Mouse (Mus musculus) MEL (cell line): Measurements from ENCODE around the gene Serpinf2. TPM values are rescaled to one million over a fixed set of nuclear protein-coding genes. Genes with fewer than 3 reads are reported as not detected.

Experiments
- DNase-seq: peaks from one replicate; pipeline ENCODE4 v3.0.0; 2011; ENCODE audit warnings: low read depth, low spot score
- H3K27ac ChIP-seq: 2 replicates; pipeline ENCODE4 v1.5.1; 2012; ENCODE audit warnings: low read depth, mild to moderate bottlenecking, control low read depth, low read length, moderate library complexity; ENCODE audit not compliant: control insufficient read depth
- H3K27me3 ChIP-seq, 2 experiments: fragments of 150-350 bp in 1 of 2; sonication (generic) in 1 of 2; 2 replicates each; pipeline ENCODE4 v1.6.1; 2012; ENCODE audit warnings: low read length in 2 of 2, mild to moderate bottlenecking in 2 of 2, improper control_type of control experiment in 1 of 2, moderate library complexity in 1 of 2; ENCODE audit not compliant: insufficient read depth in 2 of 2, control insufficient read depth in 1 of 2
- H3K36me3 ChIP-seq, 2 experiments: 2 replicates each; pipeline ENCODE4 v1.6.1; 2012 to 2014; ENCODE audit warnings: low read length in 2 of 2, improper control_type of control experiment in 1 of 2, inconsistent platforms in 1 of 2, mild to moderate bottlenecking in 1 of 2; ENCODE audit not compliant: insufficient read depth in 2 of 2, control insufficient read depth in 1 of 2
- H3K4me1 ChIP-seq, 2 experiments: fragments of 150-350 bp in 1 of 2; sonication (generic) in 1 of 2; 2 replicates each; pipeline ENCODE4 v1.6.1; 2012; ENCODE audit warnings: low read length in 2 of 2, improper control_type of control experiment in 1 of 2, mild to moderate bottlenecking in 1 of 2; ENCODE audit not compliant: insufficient read depth in 2 of 2, control insufficient read depth in 1 of 2
- H3K4me3 ChIP-seq, 2 experiments: fragments of 150-350 bp in 1 of 2; sonication (generic) in 1 of 2; 2 replicates each; pipeline ENCODE4 v1.5.1; 2012; ENCODE audit warnings: low read depth in 2 of 2, low read length in 2 of 2, mild to moderate bottlenecking in 2 of 2, moderate library complexity in 2 of 2, control low read depth in 1 of 2, improper control_type of control experiment in 1 of 2; ENCODE audit not compliant: control insufficient read depth in 1 of 2, insufficient read depth in 1 of 2
- H3K79me2 ChIP-seq: 2 replicates; pipeline ENCODE4 v1.6.1; 2012; ENCODE audit warnings: mild to moderate bottlenecking, low read length, moderate library complexity; ENCODE audit not compliant: control insufficient read depth, poor library complexity, insufficient read depth
- H3K9ac ChIP-seq: 2 replicates; pipeline ENCODE4 v1.6.1; 2012; ENCODE audit warnings: low read depth, mild to moderate bottlenecking, control low read depth, low read length, moderate library complexity; ENCODE audit not compliant: control insufficient read depth, poor library complexity, severe bottlenecking
- H3K9me3 ChIP-seq: fragments of 150-350 bp; sonication (generic); replicated peaks from 2 replicates; pipeline ENCODE4 v1.6.1; 2012; ENCODE audit warnings: mild to moderate bottlenecking, low read length, improper control_type of control experiment, moderate library complexity; ENCODE audit not compliant: insufficient read depth
- CHD1 ChIP-seq: IDR thresholded peaks from 2 replicates; pipeline ENCODE4 v1.6.1; 2012; ENCODE audit warnings: low read depth, mild to moderate bottlenecking, inconsistent platforms, low read length, improper control_type of control experiment
- CHD2 ChIP-seq: IDR thresholded peaks from 2 replicates; pipeline ENCODE4 v1.6.1; 2011; ENCODE audit warnings: low read length, improper control_type of control experiment
- CTCF ChIP-seq, 3 experiments: IDR thresholded peaks in 2 of 3; conservative IDR thresholded peaks in 1 of 3; 2 replicates each; pipeline ENCODE4 v1.5.1; 2011 to 2012; ENCODE audit warnings: low read length in 3 of 3, low read depth in 2 of 3, mild to moderate bottlenecking in 2 of 3, improper control_type of control experiment in 1 of 3, inconsistent platforms in 1 of 3, mixed read lengths in 1 of 3, moderate library complexity in 1 of 3; ENCODE audit not compliant: control insufficient read depth in 1 of 3, insufficient read depth in 1 of 3, poor library complexity in 1 of 3, severe bottlenecking in 1 of 3
- ELF1 ChIP-seq: IDR thresholded peaks from 2 replicates; pipeline ENCODE4 v1.6.1; 2014; ENCODE audit warnings: low read depth, mild to moderate bottlenecking, inconsistent platforms, low read length, improper control_type of control experiment, moderate library complexity
- EP300 ChIP-seq, 2 experiments: IDR thresholded peaks; 2 replicates each; pipeline ENCODE4 v1.6.1; 2011; ENCODE audit warnings: improper control_type of control experiment in 2 of 2, low read length in 2 of 2, low read depth in 1 of 2, mild to moderate bottlenecking in 1 of 2
- JUND ChIP-seq: IDR thresholded peaks from 2 replicates; pipeline ENCODE4 v1.6.1; 2011; ENCODE audit warnings: low read depth, mild to moderate bottlenecking, improper control_type of control experiment, low read length
- MAX ChIP-seq: IDR thresholded peaks from 2 replicates; pipeline ENCODE4 v1.6.1; 2011; ENCODE audit warnings: low read length, improper control_type of control experiment
- MAZ ChIP-seq: IDR thresholded peaks from 2 replicates; pipeline ENCODE4 v1.6.1; 2012; ENCODE audit warnings: low read depth, mild to moderate bottlenecking, inconsistent platforms, low read length, improper control_type of control experiment
- MYB ChIP-seq: IDR thresholded peaks from 2 replicates; pipeline ENCODE4 v1.6.1; 2011; ENCODE audit warnings: mild to moderate bottlenecking, low read depth, low read length, improper control_type of control experiment
- MYC ChIP-seq: IDR thresholded peaks from 2 replicates; pipeline ENCODE4 v1.6.1; 2011; ENCODE audit warnings: low read depth, mild to moderate bottlenecking, low read length, improper control_type of control experiment, moderate library complexity
- NELFE ChIP-seq: IDR thresholded peaks from 2 replicates; pipeline ENCODE4 v1.6.1; 2011; ENCODE audit warnings: low read depth, low read length, improper control_type of control experiment
- POLR2A ChIP-seq, 2 experiments: IDR thresholded peaks; 2 replicates each; pipeline ENCODE4 v1.6.1; 2011 to 2012; ENCODE audit warnings: low read length in 2 of 2, mild to moderate bottlenecking in 2 of 2, control low read depth in 1 of 2, improper control_type of control experiment in 1 of 2, low read depth in 1 of 2, moderate library complexity in 1 of 2; ENCODE audit not compliant: control insufficient read depth in 1 of 2, insufficient read depth in 1 of 2, poor library complexity in 1 of 2
- RAD21 ChIP-seq: IDR thresholded peaks from 2 replicates; pipeline ENCODE4 v1.6.1; 2011; ENCODE audit warnings: mild to moderate bottlenecking, low read depth, low read length, improper control_type of control experiment
- SMC3 ChIP-seq: IDR thresholded peaks from 2 replicates; pipeline ENCODE4 v1.6.1; 2011; ENCODE audit warnings: low read depth, low read length, improper control_type of control experiment
- TAL1 ChIP-seq: IDR thresholded peaks from 2 replicates; pipeline ENCODE4 v1.6.1; 2012; ENCODE audit warnings: mild to moderate bottlenecking, inconsistent platforms, low read length, moderate library complexity, mixed read lengths
- UBTF ChIP-seq: IDR thresholded peaks from 2 replicates; pipeline ENCODE4 v1.6.1; 2012; ENCODE audit warnings: low read depth, mild to moderate bottlenecking, inconsistent platforms, low read length, improper control_type of control experiment, moderate library complexity, borderline replicate concordance; ENCODE audit not compliant: insufficient read depth
- USF1 ChIP-seq: IDR thresholded peaks from 2 replicates; pipeline ENCODE4 v1.6.1; 2014; ENCODE audit warnings: low read depth, mild to moderate bottlenecking, inconsistent platforms, low read length, improper control_type of control experiment, moderate library complexity
- USF2 ChIP-seq, 2 experiments: IDR thresholded peaks; 2 replicates each; pipeline ENCODE4 v1.6.1; 2011 to 2012; ENCODE audit warnings: improper control_type of control experiment in 2 of 2, low read length in 2 of 2, borderline replicate concordance in 1 of 2, inconsistent platforms in 1 of 2, low read depth in 1 of 2, mild to moderate bottlenecking in 1 of 2; ENCODE audit not compliant: insufficient read depth in 1 of 2
- ZC3H11A ChIP-seq: IDR thresholded peaks from 2 replicates; pipeline ENCODE4 v1.6.1; 2012; ENCODE audit warnings: low read depth, mild to moderate bottlenecking, inconsistent platforms, low read length, improper control_type of control experiment
- polyA plus RNA-seq, 2 experiments: library from polyadenylated mRNA; stranded (reverse) in 1 of 2; unstranded in 1 of 2; fragments of >175 nt in 1 of 2; fragments of >200 nt in 1 of 2; gene quantifications; 2 replicates each; pipeline versions ENCODE4 v1.2.1 to v1.2.4; 2012; ENCODE audit warnings: low replicate concordance in 2 of 2, low read depth in 1 of 2; ENCODE audit not compliant: insufficient read length in 2 of 2, insufficient read depth in 1 of 2, missing spikeins in 1 of 2
- total RNA-seq: library from RNA; depleted of rRNA; stranded (reverse); fragments of 300-350 nt; gene quantifications from 2 replicates; pipeline ENCODE4 v1.2.3, GENCODE M21; 2012

The Serpinf2 gene
- total and polyA plus RNA-seq, 3 experiments: 0.07 TPM; not detected in 2

- Histone ChIP-seq H3K9ac (no peak overlapping the region), H3K79me2 (no peaks in the 10 kb centered on the region), H3K4me1 (no peaks in the 10 kb centered on the region), H3K27me3 (no peaks in the 10 kb centered on the region)
- DNase-seq: no peak
- no peak for TF ChIP-seq TAL1
- no peak for TF ChIP-seq MAZ
- no peak for TF ChIP-seq ELF1
- TF ChIP-seq USF1: no peak
- TF ChIP-seq, all 39 proteins: peak for 0
- Histone ChIP-seq H3K27ac (no peak overlapping the region), H3K36me3 (no peaks in the 10 kb centered on the region), H3K9me3 (no peaks in the 10 kb centered on the region), H3K4me3 (no peak overlapping the region)
These were observed 35.9 kb downstream of the Serpinf2 start for GRCm38 (mm10) chr11:75403301-75404052.

GRCm38 (mm10) chr11:75402271-75402690, 37.1 kb downstream of the Serpinf2 start:
- no peaks in the 10 kb centered on the region for H3K4me1 ChIP-seq
- no peaks in the 10 kb centered on the region for H3K9me3 ChIP-seq
- no peaks in the 10 kb centered on the region for H3K27me3 ChIP-seq
- peak; percentile 26; the same call in 1 of the 2 replicates for TF ChIP-seq ZC3H11A
- peak; percentile 61 for TF ChIP-seq RAD21
- TF ChIP-seq POLR2A (IDR thresholded peaks at IDR 0.05; ENCODE audit: control insufficient read depth in 1 of 2, insufficient read depth in 1 of 2, low read depth in 1 of 2, low read length in 2 of 2, poor library complexity in 1 of 2): no peak
- TF ChIP-seq SMC3: peak; percentile 64
- TF ChIP-seq CTCF (IDR thresholded peaks at IDR 0.05 in 2 of 3, conservative IDR thresholded peaks at IDR 0.05 in 1 of 3; ENCODE audit: control insufficient read depth in 1 of 3, insufficient read depth in 1 of 3, low read depth in 2 of 3, low read length in 3 of 3, poor library complexity in 1 of 3, severe bottlenecking in 1 of 3): peak in 2 of 3 experiments; percentile 23 to 60; a peak in 3 of 6 replicates
- no peak overlapping the region for H3K27ac ChIP-seq
- H3K9ac ChIP-seq: no peak overlapping the region
- H3K4me3 ChIP-seq: no peak overlapping the region
- H3K79me2 ChIP-seq: no peaks in the 10 kb centered on the region
- peak; percentile 55 for DNase-seq
- H3K36me3 ChIP-seq: no peaks in the 10 kb centered on the region

- no peak for TF ChIP-seq UBTF
- TF ChIP-seq MYC: no peak
- TF ChIP-seq EP300 (IDR thresholded peaks at IDR 0.05; ENCODE audit: low read depth in 1 of 2, low read length in 2 of 2): no peak
- TF ChIP-seq POLR2A (IDR thresholded peaks at IDR 0.05; ENCODE audit: control insufficient read depth in 1 of 2, insufficient read depth in 1 of 2, low read depth in 1 of 2, low read length in 2 of 2, poor library complexity in 1 of 2): no peak
- TF ChIP-seq USF2 (IDR thresholded peaks at IDR 0.05; ENCODE audit: borderline replicate concordance in 1 of 2, insufficient read depth in 1 of 2, low read depth in 1 of 2, low read length in 2 of 2): no peak
- TF ChIP-seq NELFE: no peak
- no peak for TF ChIP-seq MAX
- no peak for TF ChIP-seq CHD1
- TF ChIP-seq CTCF (IDR thresholded peaks at IDR 0.05 in 2 of 3, conservative IDR thresholded peaks at IDR 0.05 in 1 of 3; ENCODE audit: control insufficient read depth in 1 of 3, insufficient read depth in 1 of 3, low read depth in 2 of 3, low read length in 3 of 3, poor library complexity in 1 of 3, severe bottlenecking in 1 of 3): no peak
- no peak for TF ChIP-seq MYB
- TF ChIP-seq CHD2: no peak
- TF ChIP-seq JUND: no peak
- no peak for TF ChIP-seq RAD21
- DNase-seq: no peak
- H3K4me3 ChIP-seq: no peak overlapping the region
These were observed 39.3 kb downstream of the Serpinf2 start for GRCm38 (mm10) chr11:75400099-75400498.

More at GRCm38 (mm10) chr11:75400099-75400498, 39.3 kb downstream of the Serpinf2 start:
- Histone ChIP-seq H3K27ac (no peak overlapping the region), H3K27me3 (no peaks in the 10 kb centered on the region), H3K36me3 (no peaks in the 10 kb centered on the region), H3K79me2 (no peaks in the 10 kb centered on the region), H3K4me1 (no peaks in the 10 kb centered on the region), H3K9me3 (no peaks in the 10 kb centered on the region), H3K9ac (no peak overlapping the region)
